Mouse (Mus musculus): Measurements from ENCODE around the gene Grk2.

- no peak for TF ChIP-seq CTCF (IDR thresholded peaks at IDR 0.05; ENCODE audit: insufficient read depth, low read length)
- no peak for TF ChIP-seq POLR2A (IDR thresholded peaks at IDR 0.05; ENCODE audit: borderline replicate concordance, extremely low read depth, low read depth, low read length)
These were observed 1.7 kb downstream of the Grk2 start for GRCm38 (mm10) chr19:4304251-4304821.
